Mouse (Mus musculus) left cerebral cortex, adult 9 months (tissue): ENCODE results near the gene Coa4.

Source experiments
- DNase-seq, 2 experiments: peaks; one replicate each; pipeline ENCODE4 v3.0.0; 2022; ENCODE audit warnings: low spot score in 2 of 2

Coa4 gene

DNA sequence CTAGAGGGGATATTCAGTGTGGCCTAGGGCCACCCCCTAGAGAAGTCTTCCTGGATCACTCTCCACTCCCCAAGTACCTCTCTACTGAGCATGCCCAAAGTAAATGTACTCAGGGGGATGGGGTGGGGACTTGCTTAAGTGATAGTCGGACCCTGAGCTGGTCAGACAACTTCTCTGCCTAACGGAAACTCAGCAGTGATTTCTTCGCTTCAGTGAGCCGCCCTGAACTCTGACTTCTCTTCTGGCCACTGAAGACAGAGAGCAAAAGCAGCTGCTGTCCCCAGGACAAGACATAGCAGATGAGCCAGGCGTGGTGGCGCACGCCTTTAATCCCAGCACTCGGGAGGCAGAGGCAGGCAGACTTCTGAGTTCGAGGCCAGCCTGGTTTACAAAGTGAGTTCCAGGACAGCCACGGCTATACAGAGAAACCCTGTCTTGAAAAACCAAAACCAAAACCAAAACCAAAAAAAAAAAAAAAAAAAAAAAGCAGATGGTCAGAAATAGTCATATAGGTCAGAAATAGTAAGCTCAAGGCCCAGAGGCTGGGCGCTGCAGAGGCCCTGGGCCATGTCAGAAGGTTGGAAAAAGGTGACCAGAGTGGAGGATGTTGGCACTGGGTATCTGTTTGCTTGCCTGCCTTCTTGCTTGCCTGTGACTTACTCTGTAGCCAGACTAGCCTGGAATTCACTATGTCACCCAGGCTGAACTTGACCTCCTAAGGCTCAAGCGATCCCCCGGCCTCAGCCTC, 32.0 kb upstream of the Coa4 start:
- no peak for DNase-seq

DNA sequence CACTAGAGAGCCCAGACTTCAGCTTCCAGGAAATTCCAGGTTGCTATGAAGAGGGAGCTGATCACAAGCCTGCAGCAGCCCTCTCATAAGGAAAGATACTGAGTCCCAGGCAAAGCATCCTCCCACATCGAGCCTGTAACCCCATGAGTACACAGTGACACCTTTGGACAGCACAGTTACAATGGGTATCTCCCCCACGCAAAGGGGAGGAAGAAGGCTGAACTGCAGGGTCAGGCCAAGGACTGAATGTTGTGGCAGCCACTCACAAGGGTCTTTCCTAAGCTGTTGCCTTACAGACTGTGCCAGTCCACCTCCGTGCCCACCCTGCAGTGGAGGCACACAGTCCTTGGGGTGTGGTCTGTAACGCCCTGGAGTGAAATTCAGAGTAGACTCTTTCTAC, 30.4 kb upstream of the Coa4 start:
- DNase-seq = no peak

DNA sequence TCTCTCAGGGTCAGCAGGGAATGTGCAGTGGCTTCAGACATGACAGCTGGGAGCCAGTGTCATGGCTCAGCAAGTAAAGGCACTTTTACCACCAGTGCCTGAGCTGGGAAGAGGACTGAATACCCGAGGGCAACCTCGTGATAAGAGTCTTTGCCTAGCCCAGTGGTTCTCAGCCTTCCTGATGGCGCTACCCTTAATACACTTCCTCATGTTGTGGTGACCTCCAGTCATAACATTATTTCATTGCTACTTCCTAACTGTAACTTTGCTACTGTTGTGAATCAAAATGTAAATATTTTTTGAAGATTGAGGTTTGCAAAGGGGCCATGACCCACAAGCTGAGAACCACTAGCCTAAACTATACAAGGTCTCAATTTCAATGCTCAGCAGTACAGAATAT, 28.2 kb upstream of the Coa4 start:
- DNase-seq = no peak

DNA sequence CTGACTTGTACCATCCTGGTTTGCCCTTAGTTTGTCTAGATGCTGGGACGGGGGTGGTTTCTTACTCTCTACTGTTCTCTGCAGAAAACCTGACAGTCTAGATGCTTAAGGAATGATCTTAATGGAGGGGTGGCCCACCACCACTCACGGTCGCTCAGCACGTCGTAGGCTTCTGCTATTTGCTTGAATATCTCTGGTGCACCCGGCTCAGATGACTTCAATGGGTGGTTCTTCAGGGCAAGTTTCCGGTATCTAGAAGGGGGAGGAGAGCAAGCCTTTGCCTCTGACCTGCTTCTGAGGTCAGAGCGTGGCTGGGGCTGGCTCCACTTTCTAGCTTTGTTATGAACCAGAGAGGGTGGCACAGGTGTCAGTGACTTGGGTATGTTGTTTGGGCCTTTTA, 25.3 kb upstream of the Coa4 start:
- no peak for DNase-seq

DNA sequence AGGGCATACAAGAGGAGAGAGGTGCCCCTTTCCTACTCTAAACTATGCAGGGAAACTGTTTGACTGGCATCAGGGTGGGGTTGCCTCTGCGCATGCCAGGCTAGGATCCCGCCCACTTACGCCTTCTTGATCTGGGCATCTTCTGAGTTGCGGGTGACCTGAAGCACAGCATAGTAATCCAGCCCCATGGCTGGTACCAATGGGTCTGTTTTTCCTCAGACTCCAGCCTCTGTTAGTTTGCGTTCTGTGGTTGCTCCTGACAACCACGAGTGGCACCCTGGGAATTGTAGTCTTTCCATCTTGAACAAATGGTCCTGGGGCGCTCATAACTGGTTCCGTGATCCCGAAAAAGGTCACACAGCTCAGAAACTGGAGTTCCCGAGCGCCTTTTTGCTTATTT, 22.3 kb upstream of the Coa4 start, which contains the start of gene Dnajb13:
Dnajb13 (minus strand) TSS at position 388 of the 400 bp plus-strand sequence.
- DNase-seq = no peak

DNA sequence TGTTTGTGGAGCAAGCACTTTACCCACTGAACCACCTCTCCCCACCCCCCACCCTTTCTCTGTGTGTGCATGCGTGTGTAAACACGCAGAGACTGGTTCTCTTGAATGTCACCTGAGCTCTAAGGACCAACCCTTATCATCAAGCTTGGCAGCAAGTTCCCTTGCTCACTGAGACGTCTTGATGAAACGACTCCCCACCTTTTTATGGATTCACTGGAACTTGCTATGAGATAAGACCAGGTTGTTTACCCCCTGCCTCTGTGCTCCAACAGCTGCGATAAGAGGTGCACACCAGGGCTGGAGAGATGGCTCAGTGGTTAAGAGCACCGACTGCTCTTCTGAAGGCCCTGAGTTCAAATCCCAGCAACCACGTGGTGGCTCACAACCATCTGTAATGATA, 16.7 kb upstream of the Coa4 start:
- no peak for DNase-seq

DNA sequence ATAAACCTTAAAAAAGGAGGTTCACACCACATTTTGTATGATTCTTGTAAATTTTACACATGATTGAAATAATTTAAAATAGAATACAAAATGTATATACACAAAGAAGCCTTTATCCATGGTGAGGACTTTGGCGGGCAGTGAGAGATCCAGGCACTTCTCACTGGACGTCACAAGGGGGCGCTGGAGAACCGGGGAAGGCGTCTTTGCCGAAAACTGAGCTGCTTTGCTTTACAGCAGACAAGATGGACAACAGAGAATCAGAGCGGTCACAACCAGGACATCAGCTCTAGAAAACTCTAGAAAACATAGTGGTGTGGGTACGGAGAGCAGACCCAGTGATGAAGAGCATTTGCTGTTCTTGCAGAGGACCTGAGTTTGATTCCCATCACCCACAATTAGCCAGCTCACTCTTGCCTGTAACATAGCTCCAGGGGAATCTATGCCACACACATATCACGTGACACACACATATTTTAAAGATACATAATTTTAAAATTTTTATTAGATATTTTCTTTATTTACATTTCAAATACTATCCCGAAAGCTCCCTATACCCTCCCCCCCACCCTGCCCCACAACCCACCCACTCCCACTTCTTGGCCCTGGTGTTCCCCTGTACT, 16.1 kb upstream of the Coa4 start:
- peak in 1 of 2 experiments; percentile 84 for DNase-seq

DNA sequence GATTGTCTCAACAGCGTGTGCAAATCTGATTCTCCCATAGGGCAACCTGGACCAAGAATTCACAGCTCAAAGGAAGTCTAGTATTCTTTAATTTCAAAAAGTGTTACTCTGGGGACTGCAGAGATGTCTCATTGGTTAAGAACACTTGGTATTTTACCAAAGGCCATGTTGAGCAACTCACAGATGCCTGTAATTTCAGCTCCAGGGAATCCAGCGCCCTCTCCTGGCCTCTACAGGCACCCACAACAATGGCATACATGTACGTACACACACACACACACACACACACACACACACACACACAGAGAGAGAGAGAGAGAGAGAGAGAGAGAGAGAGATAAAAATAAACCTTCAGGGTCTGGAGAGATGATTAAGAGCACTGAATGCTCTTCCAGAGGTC, 14.6 kb upstream of the Coa4 start:
- no peak for DNase-seq

DNA sequence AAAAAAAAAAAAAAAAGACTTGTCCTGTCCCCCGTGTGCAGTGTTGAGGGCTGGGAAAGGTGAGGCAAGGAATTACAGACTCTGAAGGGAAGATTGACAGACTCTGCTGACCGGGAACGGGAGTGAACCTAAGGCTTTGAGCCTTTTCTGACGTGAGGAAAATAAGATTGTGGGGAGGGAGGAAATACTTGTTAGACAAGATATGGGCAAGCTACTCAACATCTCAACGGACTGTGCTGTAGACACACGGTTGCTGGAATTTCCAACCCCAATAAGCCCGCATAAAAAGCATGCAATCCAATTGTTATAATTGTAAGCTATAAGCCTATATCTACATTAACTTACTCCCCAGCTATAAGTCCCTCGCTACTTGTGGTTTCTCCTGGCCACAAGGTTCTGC, 12.2 kb upstream of the Coa4 start:
- no peak for DNase-seq

DNA sequence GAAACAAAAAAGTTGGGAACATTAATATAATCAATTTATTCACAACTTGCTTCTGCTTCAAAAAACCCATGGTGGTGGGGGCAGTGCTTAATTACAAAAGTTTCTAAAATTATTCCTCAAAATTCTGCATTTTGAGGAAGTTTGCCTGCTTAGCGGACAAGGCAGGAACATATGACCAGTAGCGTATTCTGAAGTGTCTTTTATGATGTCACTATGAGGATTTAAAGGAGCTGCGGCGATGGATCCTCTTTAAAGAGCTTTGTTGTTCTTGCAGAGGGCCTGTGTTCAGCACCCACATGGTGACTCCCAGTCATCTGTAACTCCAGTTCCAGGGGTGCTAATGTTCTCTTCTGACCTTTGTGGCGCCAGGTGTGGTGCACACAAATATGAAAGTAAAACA, 6.1 kb upstream of the Coa4 start:
- DNase-seq = no peak

DNA sequence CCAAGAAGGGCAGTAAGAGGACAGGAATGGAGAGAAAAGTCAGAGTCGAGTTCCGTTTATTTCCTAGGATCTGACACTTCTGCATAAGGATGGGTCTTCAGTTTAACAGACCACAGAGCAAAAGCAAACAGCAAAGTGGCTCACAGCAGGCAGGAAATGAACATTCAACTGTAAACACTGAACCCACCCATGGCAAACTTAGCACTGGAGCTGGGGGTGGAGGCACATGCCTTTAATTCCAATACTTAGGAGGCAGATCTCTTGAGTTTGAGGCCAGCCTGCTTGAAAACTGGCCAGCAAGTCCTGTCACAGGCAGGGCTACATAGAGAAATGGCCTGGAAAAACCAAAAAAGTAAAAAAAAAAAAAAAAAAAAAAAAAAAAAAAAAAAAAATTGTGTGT, 3.4 kb upstream of the Coa4 start:
- no peak for DNase-seq

DNA sequence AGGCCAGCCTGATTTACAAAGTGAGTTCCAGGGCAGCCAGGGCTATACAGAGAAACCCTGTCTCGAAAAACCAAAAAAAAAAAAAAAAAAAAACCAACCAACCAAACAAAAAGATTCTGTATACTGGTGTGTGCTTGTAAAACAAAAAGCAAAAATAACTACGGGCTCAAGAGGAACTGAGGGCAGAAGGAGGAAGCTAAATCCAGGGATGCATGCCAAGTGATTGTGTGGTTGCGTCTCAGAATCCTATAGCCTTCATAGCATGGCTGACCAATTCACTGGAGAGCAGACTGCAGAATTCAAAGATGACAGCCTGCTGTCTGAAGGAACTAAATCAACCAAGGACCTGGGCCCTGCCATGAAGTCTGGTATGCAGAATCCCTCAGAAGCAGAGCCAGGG, 2.7 kb upstream of the Coa4 start:
- DNase-seq = no peak

DNA sequence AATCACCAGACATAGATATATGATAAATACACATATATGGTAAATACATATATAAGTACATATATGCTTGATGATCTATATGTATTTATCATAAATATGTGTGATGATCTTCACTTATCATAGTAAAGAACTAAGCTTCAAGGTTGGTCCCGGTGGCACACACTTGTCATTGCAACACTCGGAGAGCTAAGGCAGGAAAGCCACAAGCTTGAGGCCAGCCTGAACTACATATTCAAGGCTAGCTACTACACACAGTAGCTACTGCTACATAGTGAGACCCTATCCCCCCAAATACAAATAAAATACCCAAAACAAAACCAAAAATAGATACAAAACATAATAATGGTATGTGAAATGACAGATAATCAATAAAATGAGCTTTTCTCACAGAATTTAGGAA, 1.0 kb upstream of the Coa4 start:
- DNase-seq = no peak

DNA sequence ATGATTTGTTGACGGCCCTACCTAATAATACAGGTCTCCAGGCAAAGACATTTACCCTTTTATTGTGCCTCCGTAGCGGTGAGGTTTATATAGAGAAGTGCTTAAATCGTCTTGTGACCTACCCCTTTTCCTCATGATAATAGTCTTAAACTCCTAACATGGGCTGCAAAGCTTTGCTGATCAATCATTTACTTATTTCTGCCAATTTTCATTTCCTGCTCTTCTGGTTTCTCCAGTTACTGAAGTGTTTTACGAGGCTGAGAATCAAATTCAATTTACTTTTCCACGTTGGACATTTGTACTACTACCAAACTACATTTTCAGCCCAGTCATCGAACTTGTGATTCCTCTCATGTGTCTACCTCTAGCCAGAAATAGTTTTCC, 640 bp downstream of the Coa4 start:
- no peak for DNase-seq

DNA sequence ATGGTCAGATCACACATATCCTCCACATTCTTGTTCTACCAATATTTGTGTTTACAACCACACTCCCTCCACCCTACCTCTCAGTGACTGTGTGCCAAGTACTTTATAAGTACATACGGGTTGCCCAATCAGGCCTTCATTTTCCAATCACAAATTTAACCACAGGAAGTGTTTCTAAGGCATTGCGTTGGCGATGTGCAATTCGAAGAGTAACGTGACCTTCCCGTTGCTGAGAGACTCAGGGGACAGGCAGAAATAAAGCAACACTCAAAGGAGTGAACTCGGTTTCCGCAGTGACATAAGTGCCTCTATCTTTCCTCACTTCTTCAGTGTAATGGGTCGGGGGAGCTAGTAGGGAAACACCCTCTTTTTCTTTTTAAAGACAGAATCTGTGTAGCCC, 2.6 kb downstream of the Coa4 start:
- DNase-seq = no peak

DNA sequence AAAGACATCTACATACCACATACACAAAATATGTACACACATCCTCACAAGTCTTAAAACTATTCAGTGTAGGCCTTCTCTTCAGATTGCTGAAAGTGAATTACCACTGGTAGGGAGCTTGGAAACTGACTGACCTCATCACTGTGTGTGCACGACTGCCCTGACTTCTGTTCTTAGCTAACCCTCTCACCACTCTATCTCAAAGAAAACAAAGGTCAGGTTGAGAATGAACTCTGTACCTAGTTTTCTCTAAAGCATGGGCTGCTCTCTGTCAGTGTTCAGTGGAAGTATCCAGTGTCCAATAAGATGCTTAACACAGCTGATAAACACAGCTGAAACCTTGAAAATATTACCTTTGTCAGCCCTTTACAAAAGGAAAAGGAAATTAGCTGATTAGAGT, 7.6 kb downstream of the Coa4 start:
- no peak for DNase-seq

DNA sequence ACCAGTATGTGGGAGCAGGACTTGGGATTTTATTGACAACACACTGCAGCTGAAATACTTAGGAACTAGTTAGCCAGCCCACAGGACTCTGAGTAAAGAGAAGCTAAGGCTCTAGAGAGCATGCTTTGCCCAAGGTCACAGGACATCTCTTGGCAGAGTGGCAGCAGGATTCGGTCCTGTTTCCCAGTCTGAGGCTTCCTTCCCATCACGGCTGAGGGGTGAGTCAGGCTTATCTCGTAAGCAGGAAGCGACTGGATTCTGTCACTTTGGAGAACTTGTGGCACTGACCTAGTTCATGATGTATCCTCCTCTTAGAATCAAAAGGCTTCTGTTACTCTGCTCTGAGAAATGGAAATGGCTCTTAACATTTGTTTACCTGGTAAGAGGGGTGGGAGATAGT, 10.8 kb downstream of the Coa4 start:
- DNase-seq = no peak

DNA sequence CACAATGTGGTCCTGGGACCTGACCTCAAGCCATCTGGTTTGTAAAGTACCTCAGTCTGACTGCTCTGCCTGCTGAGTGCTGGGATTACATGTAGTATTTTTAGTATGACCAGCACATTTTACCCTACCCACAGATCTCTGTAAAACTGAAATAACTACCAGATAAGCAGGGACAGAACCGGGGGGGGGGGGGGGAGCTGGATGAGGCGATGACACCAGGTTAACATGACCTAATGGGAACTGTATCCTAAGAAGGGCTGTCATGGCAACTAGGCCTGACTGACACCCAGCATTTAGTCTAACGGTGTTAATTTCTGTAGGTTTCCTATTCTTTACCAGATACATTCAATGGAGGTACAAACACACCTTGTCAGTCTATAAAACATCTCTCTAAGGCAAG, 12.9 kb downstream of the Coa4 start:
- DNase-seq = no peak

DNA sequence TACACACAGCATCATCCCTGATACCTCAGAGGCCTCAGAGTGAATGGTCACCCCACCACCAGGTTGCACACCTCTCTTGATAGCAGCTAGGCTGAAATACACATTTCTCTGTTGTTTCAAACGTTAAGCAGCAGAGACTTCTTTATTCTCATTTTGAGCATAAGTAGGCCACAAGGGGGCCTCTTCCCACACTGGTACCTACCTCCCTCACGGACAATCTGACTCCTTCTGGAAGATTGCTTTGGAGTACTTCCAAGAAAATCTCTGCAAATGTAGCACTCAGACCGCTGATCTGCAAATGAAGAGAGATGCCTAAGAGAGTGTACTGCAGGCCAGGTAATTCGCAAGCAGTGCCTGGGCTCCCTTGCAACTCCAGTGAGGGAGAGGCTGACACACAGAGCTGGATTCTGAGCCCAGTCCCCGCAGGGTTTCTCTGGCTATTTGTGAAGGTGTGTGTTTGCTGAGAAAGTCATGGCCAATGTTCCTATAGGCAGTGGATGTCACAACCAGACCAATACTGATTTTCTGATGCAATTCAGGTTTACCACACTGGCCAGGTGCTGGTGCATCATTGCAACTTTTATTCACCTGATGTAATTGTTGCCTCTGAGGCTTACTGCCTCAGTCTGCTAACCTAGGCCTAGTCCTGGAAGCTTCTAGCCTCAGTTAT, 13.6 kb downstream of the Coa4 start:
- peak in 1 of 2 experiments; percentile 75 for DNase-seq

DNA sequence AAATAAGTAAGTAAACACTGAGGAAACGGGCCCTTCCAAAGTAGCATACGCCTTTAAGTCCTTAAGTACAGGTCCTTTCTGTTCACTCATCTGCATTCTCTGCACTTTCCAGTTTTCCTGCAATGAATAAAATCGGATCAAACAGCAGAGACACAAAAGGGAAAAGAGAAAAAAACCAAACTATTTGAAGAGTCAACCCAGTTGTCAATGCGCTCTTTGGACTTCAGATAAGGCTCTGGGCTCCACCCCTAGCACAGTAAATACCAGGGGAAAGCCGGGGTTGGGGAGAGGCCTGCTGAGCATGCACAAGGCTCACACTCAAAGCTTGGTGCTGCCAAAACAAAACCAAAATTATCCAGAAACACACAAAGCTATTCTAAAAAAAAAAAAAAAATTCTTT, 18.1 kb downstream of the Coa4 start:
- no peak for DNase-seq

DNA sequence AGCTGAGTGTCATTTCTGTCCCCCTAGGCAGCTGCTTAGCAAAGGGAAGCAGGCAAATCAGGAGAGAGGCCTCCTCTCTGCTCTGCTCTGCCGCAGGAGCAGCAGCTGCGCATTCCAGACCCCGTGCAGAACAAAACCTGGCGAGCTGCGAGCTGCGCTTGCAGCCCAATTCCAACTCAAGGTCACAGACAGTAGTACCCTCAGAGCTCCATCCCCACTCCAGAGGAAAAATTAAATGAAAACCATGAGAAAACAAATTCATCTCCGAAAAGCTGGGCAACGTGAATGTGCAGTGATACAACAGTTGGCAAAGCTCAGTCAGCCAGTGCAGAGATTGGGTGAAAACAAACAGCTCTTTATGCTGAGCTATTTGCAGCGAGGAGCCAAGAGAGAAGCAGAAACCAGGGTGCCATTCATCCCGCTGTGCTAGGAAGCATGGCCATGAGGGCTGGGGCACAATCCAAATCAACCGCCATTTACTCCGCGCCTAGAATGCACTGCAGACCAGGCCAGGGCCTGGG, 18.6 kb downstream of the Coa4 start:
- peak; percentile 60 to 72 for DNase-seq

DNA sequence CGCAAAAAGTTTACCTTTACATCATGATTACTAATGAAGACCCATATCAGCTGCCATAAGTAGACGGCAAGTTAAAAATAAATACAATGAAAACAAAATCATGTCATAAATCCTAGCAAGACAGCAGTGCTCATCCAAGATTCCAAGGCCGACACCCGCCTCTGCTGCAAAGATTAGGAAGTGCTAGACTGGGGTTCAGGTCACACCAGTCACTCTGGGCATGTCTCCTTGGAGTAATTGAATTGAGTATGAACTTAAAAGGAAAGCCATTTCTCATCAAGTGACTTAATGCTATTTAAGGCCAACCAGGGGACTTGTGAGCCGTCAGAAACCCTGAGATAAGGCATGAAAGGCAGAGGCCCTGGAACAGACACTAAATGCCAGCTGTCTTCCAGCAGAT, 20.4 kb downstream of the Coa4 start:
- DNase-seq = no peak

DNA sequence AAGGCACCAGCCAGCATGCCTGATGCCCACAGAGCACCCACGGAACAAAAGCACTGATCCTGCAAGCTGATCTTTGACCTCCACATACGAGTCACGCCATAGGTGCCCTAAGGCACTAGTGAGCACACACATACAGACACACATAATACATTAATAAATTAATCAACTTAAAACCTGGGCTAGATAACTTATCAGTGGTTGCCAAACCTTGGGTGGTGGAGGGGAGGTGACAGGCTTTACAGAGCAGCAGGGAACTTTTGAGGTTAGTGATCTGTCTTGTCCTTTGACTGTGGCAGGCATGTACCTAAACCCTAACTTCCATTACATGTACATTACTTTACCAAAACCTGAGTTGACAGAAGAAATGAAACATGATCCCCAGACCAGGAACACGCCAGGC, 22.5 kb downstream of the Coa4 start:
- DNase-seq = no peak
